Mouse (Mus musculus) lung, postnatal 0 days (tissue): ENCODE data around the gene Bahcc1. TPM values are rescaled to one million over a fixed set of nuclear protein-coding genes. Genes with fewer than 3 reads are reported as not detected.

ENCODE experiments used
- ATAC-seq: fragments of 200-750 bp; cut with Nextera tagmentation; 2 replicates; pipeline ENCODE4 v1.8.0; 2017; ENCODE audit warnings: moderate library complexity
- DNase-seq: peaks from one replicate; pipeline ENCODE4 v3.0.0-alpha.2; 2016; ENCODE audit warnings: low spot score
- H3K27ac ChIP-seq: fragments of 300-500 bp; sonication (generic); 2 replicates; pipeline ENCODE4 v1.5.1; 2014; ENCODE audit warnings: antibody characterized with exemption, mild to moderate bottlenecking, low read length, mixed read lengths
- H3K27me3 ChIP-seq: fragments of 300-500 bp; sonication (generic); replicated peaks from 2 replicates; pipeline ENCODE4 v1.6.1; 2014; ENCODE audit warnings: low read length, mixed read lengths; ENCODE audit not compliant: insufficient read depth
- H3K36me3 ChIP-seq: fragments of 300-500 bp; sonication (generic); 2 replicates; pipeline ENCODE4 v1.6.1; 2014; ENCODE audit warnings: low read length, mixed read lengths; ENCODE audit not compliant: insufficient read depth
- H3K4me1 ChIP-seq: fragments of 300-500 bp; sonication (generic); 2 replicates; pipeline ENCODE4 v1.6.1; 2014; ENCODE audit warnings: antibody characterized with exemption, low read depth, low read length, mixed read lengths; ENCODE audit not compliant: insufficient read depth
- H3K4me2 ChIP-seq: fragments of 300-500 bp; sonication (generic); replicated peaks from 2 replicates; pipeline ENCODE4 v1.6.1; 2014; ENCODE audit warnings: low read depth, mild to moderate bottlenecking, low read length, moderate library complexity, mixed read lengths
- H3K4me3 ChIP-seq: fragments of 300-500 bp; sonication (generic); 2 replicates; pipeline ENCODE4 v1.5.1; 2014; ENCODE audit warnings: low read depth, low read length
- H3K9ac ChIP-seq: fragments of 300-500 bp; sonication (generic); replicated peaks from 2 replicates; pipeline ENCODE4 v1.6.1; 2014; ENCODE audit warnings: low read depth, mild to moderate bottlenecking
- H3K9me3 ChIP-seq: fragments of 300-500 bp; sonication (generic); 2 replicates; pipeline ENCODE4 v1.6.1; 2016; ENCODE audit warnings: low read length, mixed read lengths
- CTCF ChIP-seq: IDR thresholded peaks from 2 replicates; pipeline ENCODE4 v1.5.1; 2016; ENCODE audit warnings: antibody characterized with exemption, mild to moderate bottlenecking
- EP300 ChIP-seq: IDR thresholded peaks from 2 replicates; pipeline ENCODE4 v1.6.1; 2016; ENCODE audit warnings: antibody characterized with exemption, mild to moderate bottlenecking, control low read depth
- WGBS: fragments of 180-500 bp; shearing (Covaris S2); extraction: QIAGEN DNeasy Blood & Tissue Kit; methylation state at CpG from one replicate; pipeline ENCODE4 v1.1.7; 2014; 5-methylcytosine and 5-hydroxymethylcytosine counted together
- polyA plus RNA-seq: library from polyadenylated mRNA; unstranded; fragments of >200 nt; fragmentation: Nextera tagmentation; extraction: Ambion mirVana; gene quantifications from 2 replicates; pipeline ENCODE4 v1.2.1, GENCODE M21; 2015

The Bahcc1 gene
- polyA plus RNA-seq, 1 experiment from 2014 or later, result 6.6 TPM

GRCm38 (mm10) chr11:120303119-120303518 is 70.4 kb downstream of the Bahcc1 start:
- DNase-seq (no peak), ATAC-seq (no peak)
- Histone ChIP-seq H3K4me1 (peaks cover 21% of the 10 kb centered on the region), H3K27ac (no peak overlapping the region), H3K36me3 (no peaks in the 10 kb centered on the region), H3K9ac (no peak overlapping the region), H3K4me2 (no peak overlapping the region), H3K27me3 (no peaks in the 10 kb centered on the region), H3K9me3 (no peaks in the 10 kb centered on the region), H3K4me3 (no peak overlapping the region)
- WGBS, result 86% methylated on average over 9 of the region's 9 CpGs
- TF ChIP-seq CTCF (no peak), EP300 (no peak)

- DNase-seq (no peak), ATAC-seq (no peak)
- TF ChIP-seq EP300, result no peak
- TF ChIP-seq CTCF, result no peak
- 94% methylated on average over 18 of the region's 21 CpGs for WGBS
- H3K4me3 ChIP-seq, result no peak overlapping the region
- H3K4me1 ChIP-seq, result peaks cover 21% of the 10 kb centered on the region
- no peaks in the 10 kb centered on the region for H3K36me3 ChIP-seq
- H3K9me3 ChIP-seq, result no peaks in the 10 kb centered on the region
- H3K27me3 ChIP-seq, result no peaks in the 10 kb centered on the region
- no peak overlapping the region for H3K27ac ChIP-seq
- H3K9ac ChIP-seq, result no peak overlapping the region
- H3K4me2 ChIP-seq, result no peak overlapping the region
Measured at GRCm38 (mm10) chr11:120303559-120304349, 71.0 kb downstream of the Bahcc1 start.

- Histone ChIP-seq H3K27me3 (no peaks in the 10 kb centered on the region), H3K4me1 (peaks cover 21% of the 10 kb centered on the region), H3K4me3 (no peak overlapping the region), H3K27ac (no peak overlapping the region), H3K36me3 (no peaks in the 10 kb centered on the region), H3K4me2 (peak overlapping the region; percentile 85; the same call in 1 of the 2 replicates), H3K9ac (no peak overlapping the region), H3K9me3 (no peaks in the 10 kb centered on the region)
- WGBS, result 39% methylated on average over 5 of the region's 5 CpGs
- TF ChIP-seq CTCF (no peak), EP300 (no peak)
- ATAC-seq (no peak), DNase-seq (no peak)
Measured at GRCm38 (mm10) chr11:120304350-120304694, 71.6 kb downstream of the Bahcc1 start.

GRCm38 (mm10) chr11:120304886-120305534 is 72.3 kb downstream of the Bahcc1 start:
- H3K4me1 ChIP-seq, result peaks cover 21% of the 10 kb centered on the region
- TF ChIP-seq CTCF, result peak; percentile 73
- TF ChIP-seq EP300, result no peak
- peak overlapping the region; percentile 53 for H3K4me3 ChIP-seq
- H3K27me3 ChIP-seq, result no peaks in the 10 kb centered on the region
- H3K27ac ChIP-seq, result peak overlapping the region; percentile 74
- no peaks in the 10 kb centered on the region for H3K36me3 ChIP-seq
- H3K4me2 ChIP-seq, result peak overlapping the region; percentile 85
- ATAC-seq, result peak; percentile 97
- 1% methylated on average over 41 of the region's 53 CpGs for WGBS
- H3K9me3 ChIP-seq, result no peaks in the 10 kb centered on the region
- peak overlapping the region; percentile 43 for H3K9ac ChIP-seq
- peak; percentile 96 for DNase-seq

- H3K4me1 ChIP-seq, result peaks cover 21% of the 10 kb centered on the region
- DNase-seq, result peak; percentile 30
Measured at GRCm38 (mm10) chr11:120305535-120306365, 73.0 kb downstream of the Bahcc1 start.

More at GRCm38 (mm10) chr11:120305535-120306365, 73.0 kb downstream of the Bahcc1 start:
- WGBS, result 19% methylated on average over 15 of the region's 15 CpGs
- Histone ChIP-seq H3K9ac (peak overlapping the region; percentile 43), H3K4me2 (peak overlapping the region; percentile 85), H3K27ac (peak overlapping the region; percentile 74), H3K27me3 (no peaks in the 10 kb centered on the region), H3K4me3 (peak overlapping the region; percentile 53), H3K36me3 (no peaks in the 10 kb centered on the region), H3K9me3 (no peaks in the 10 kb centered on the region)
- TF ChIP-seq EP300, result no peak
- TF ChIP-seq CTCF, result no peak
- ATAC-seq, result no peak
